Mouse (Mus musculus) cortical plate, adult 2 months (tissue): ENCODE data around the gene Arhgef10l.

Experiments
- CTCF ChIP-seq: fragments of 200-500 bp; IDR thresholded peaks from 2 replicates; pipeline ENCODE4 v1.5.1; 2011; ENCODE audit warnings: mild to moderate bottlenecking, control low read depth, low read length; ENCODE audit not compliant: insufficient read depth; ENCODE audit errors: extremely low read depth
- POLR2A ChIP-seq: fragments of 200-500 bp; IDR thresholded peaks from 2 replicates; pipeline ENCODE4 v1.6.1; 2011; ENCODE audit warnings: mild to moderate bottlenecking, low read length, control low read depth; ENCODE audit not compliant: insufficient read depth; ENCODE audit errors: extremely low read depth

DNA sequence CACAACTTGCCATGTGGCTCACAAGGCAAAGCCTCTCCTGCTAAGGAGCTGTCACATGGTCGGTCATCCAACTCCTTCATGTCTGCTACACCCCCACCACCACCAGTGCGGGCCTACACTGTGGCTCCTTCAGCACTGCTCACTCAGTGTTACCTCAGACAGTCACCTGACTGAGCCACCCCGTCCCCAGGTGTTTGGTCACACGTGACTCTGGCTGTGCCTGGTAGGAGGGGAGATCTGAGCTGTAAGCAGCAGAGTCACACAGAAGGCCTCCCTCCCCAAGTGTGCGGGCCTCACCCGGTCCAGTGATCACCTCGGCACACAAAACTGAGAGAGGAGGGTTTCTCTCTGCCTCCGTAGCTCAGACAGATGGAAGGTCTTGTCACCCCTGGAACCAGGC lies 130.5 kb downstream of the Arhgef10l start:
- TF ChIP-seq POLR2A (no peak), CTCF (no peak)
